Mouse (Mus musculus): ENCODE data around the gene Pitpna.

- TF ChIP-seq CTCF (IDR thresholded peaks at IDR 0.05; ENCODE audit: low read depth) (no peak), EP300 (IDR thresholded peaks at IDR 0.05; ENCODE audit: low read depth) (no peak)
These were observed 1.9 kb upstream of the Pitpna start for GRCm38 (mm10) chr11:75585978-75586377.

All from liver, postnatal 0 days (tissue).